Mouse (Mus musculus) erythroid progenitor cell, adult 5-6 weeks (primary cell): ENCODE results near the gene Prpf38b. TPM values are rescaled to one million over a fixed set of nuclear protein-coding genes. Genes with fewer than 3 reads are reported as not detected.
"Not testable (repeated sequence)": the region's sequence is repeated elsewhere in the genome, so short reads cannot be mapped to it uniquely, and the experiment has no call there.

Experiments
- ATAC-seq: replicated peaks from 2 replicates; pipeline ENCODE4 v1.8.0; 2016; ENCODE audit warnings: moderate number of reproducible peaks, mild to moderate bottlenecking, moderate TSS enrichment, inconsistent platforms; ENCODE audit not compliant: poor library complexity, low FRiP score, severe bottlenecking
- total RNA-seq, 2 experiments: library from RNA; stranded (forward) in 1 of 2; stranded (reverse) in 1 of 2; fragments of 150-400 nt in 1 of 2; fragments of 186-747, 209-891 nt in 1 of 2; gene quantifications; 2 replicates each; pipeline versions ENCODE4 v1.2.3 to v1.2.4; 2015 to 2017; ENCODE audit warnings: low replicate concordance in 2 of 2

The Prpf38b gene
- total RNA-seq, 2 experiments from 2014 or later = 106 to 285 TPM

GRCm38 (mm10) chr3:108865676-108866075 lies 45.9 kb downstream of the Prpf38b start:
- no peak for ATAC-seq

- no peak for ATAC-seq
Observed at GRCm38 (mm10) chr3:108865129-108865528, 46.4 kb downstream of the Prpf38b start.

GRCm38 (mm10) chr3:108863091-108863490 lies 48.4 kb downstream of the Prpf38b start:
- no peak for ATAC-seq

GRCm38 (mm10) chr3:108862282-108862681 lies 49.2 kb downstream of the Prpf38b start:
- not testable (repeated sequence) for ATAC-seq

DNA sequence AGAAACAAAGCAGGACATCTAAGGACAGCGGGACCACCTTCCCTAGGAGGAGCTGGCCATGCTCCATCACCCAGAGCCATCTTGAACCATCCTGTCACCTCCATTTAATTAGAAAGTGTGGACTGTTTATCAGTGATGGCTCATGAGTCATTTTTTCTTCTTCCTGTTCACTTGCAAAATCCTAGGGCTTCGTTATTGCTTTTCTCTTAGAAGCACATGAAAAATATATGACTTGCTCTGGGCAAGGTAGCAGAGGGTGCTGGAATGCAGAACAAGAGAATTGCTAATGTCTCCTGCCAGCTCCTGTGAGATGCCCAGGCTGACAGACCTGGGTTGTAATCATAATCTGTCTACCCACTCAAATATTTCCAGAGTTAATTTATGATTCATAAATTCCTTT lies 50.7 kb downstream of the Prpf38b start:
- ATAC-seq = no peak

DNA sequence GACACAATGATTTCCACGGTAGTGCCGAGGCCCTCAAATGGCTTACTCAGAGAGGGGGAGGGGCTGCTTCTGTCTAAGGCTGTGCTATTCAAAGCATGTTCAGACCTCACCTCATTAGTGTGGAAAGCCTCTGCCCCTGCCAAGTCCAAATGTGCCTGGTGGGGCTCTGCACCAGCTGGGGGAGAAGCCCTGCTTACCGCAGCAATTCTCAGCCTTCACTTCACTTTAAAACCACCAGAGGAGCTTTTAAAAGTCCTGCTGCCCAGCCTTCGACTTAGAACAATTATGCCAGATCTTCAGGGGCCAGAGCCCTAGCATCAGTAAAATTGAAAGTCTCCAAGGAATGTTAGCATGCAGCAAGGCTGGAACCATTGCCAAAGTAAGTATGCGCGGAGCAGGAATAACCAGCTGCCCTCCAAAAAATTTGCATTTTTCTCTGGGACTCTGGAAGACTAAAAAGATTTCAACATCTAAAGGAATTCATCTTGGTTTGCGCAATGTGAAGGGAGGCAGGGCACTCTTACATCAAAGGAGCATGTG lies 53.2 kb downstream of the Prpf38b start:
- no peak for ATAC-seq

DNA sequence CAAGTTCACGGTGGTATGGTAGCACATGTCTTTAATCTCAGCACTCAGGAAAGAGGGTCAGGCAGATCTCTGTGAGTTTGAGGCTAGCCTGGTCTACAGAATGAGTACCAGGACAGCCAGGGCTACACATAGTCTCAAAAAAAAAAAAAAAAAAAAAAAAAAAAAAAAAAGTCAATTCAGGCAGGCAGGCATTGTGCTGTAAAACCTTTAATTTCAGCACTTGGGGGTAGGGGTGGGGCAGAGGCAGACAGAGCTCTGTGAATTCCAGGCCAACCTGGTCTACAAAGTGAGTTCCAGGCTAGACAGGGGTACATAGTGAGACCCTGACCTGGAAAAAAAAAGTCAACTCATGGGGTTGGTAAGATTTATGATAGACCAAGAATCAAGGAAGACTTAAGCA lies 53.8 kb downstream of the Prpf38b start:
- no peak for ATAC-seq

GRCm38 (mm10) chr3:108857124-108857470 lies 54.4 kb downstream of the Prpf38b start:
- ATAC-seq = no peak

DNA sequence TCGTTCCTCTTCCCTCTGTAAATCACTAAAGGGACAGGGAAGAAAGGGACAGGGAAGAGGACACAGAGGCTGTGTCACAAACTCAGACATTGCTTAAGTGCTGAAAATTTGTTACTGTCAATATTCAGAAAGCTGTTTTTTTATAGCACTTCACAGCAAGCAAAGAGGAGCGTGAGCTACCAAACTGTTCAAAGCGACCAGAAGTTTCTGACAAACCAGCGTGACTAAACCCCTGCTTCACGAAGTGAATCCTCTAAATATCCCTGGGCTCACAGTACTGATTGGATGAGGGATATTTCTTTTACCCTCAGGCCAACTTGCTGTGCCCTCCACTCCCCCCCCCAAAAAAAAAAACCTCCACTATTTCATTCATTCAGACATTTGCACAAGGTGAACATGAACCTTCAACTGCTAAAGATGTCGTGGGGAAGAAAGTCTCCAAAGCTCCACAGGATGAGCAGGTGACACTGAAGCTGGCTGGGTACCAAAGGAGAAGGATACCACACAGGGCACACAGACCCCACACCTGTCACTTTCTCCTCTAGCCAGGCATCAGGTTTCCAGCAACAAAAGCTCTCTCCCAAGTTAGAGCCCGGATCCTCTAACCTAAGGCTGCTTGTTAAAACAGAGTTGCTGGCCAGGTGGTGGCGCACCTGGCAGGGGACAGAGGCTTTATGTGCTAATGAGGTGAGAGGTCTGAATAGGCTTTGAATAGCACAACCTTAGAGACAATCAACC lies 55.0 kb downstream of the Prpf38b start:
- no peak for ATAC-seq

GRCm38 (mm10) chr3:108855864-108856263 lies 55.7 kb downstream of the Prpf38b start:
- no peak for ATAC-seq

DNA sequence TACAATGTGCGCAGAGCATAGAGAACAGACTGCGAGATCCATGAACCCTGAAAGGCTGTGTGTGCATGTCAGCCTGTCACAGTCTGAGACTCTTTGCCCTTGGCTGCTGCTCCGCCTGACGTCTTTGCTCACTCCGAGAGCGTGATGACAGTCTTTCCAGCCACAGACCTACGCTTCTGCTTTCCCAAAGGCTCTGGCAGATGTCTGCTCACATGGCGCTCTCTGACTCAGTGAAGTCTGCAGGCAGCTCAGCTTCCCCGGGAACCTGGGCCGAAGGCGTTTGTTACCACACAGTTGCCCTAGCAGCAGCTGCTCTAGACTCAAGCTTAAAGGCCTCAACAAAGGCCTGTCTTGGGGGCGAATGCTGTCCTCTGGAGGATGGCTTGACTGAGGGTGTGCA lies 56.2 kb downstream of the Prpf38b start:
- ATAC-seq = no peak

- no peak for ATAC-seq
Observed at GRCm38 (mm10) chr3:108853266-108853665, 58.3 kb downstream of the Prpf38b start.

Other genes starting within 250 kb of the Prpf38b start
- gene Gpsm2, start 189.4 kb downstream of the Prpf38b start, total RNA-seq (2015; ENCODE audit: low replicate concordance) = 207 and 218 TPM in 2 replicates
- 236 and 282 TPM in 2 replicates for gene Gpsm2, start 189.4 kb downstream of the Prpf38b start, total RNA-seq (2017; ENCODE audit: low replicate concordance)
- gene Aknad1, start 172.1 kb downstream of the Prpf38b start, total RNA-seq (2015; ENCODE audit: low replicate concordance) = 0.42 and 1.1 TPM in 2 replicates
- gene Aknad1, start 172.1 kb downstream of the Prpf38b start, total RNA-seq (2017; ENCODE audit: low replicate concordance) = 4.7 TPM in 1 of 2 replicates, not detected in the other
- gene Stxbp3, start 71.2 kb downstream of the Prpf38b start, total RNA-seq (2015; ENCODE audit: low replicate concordance) = 32.8 and 49.9 TPM in 2 replicates
- 33.5 and 51.2 TPM in 2 replicates for gene Stxbp3, start 71.2 kb downstream of the Prpf38b start, total RNA-seq (2017; ENCODE audit: low replicate concordance)
- gene Fndc7, start 21.7 kb downstream of the Prpf38b start, total RNA-seq (2015; ENCODE audit: low replicate concordance) = not detected in 2 replicates
- gene Fndc7, start 21.7 kb downstream of the Prpf38b start, total RNA-seq (2017; ENCODE audit: low replicate concordance) = not detected in 2 replicates
- gene Henmt1, start 28.1 kb upstream of the Prpf38b start, total RNA-seq (2015; ENCODE audit: low replicate concordance) = not detected in 2 replicates
- gene Henmt1, start 28.1 kb upstream of the Prpf38b start, total RNA-seq (2017; ENCODE audit: low replicate concordance) = not detected in 2 replicates
- not detected in 2 replicates for gene Gm9857, start 28.7 kb upstream of the Prpf38b start, total RNA-seq (2015; ENCODE audit: low replicate concordance)
- not detected in 2 replicates for gene Gm9857, start 28.7 kb upstream of the Prpf38b start, total RNA-seq (2017; ENCODE audit: low replicate concordance)
- 5.0 and 8.3 TPM in 2 replicates for gene Fam102b, start 115.9 kb upstream of the Prpf38b start, total RNA-seq (2015; ENCODE audit: low replicate concordance)
- 1.7 and 3.3 TPM in 2 replicates for gene Fam102b, start 115.9 kb upstream of the Prpf38b start, total RNA-seq (2017; ENCODE audit: low replicate concordance)
- not detected in 2 replicates for gene Slc25a54, start 168.7 kb upstream of the Prpf38b start, total RNA-seq (2015; ENCODE audit: low replicate concordance)
- gene Slc25a54, start 168.7 kb upstream of the Prpf38b start, total RNA-seq (2017; ENCODE audit: low replicate concordance) = not detected in 2 replicates
- gene Slc25a24, start 211.4 kb upstream of the Prpf38b start, total RNA-seq (2015; ENCODE audit: low replicate concordance) = 29.2 and 34.4 TPM in 2 replicates
- gene Slc25a24, start 211.4 kb upstream of the Prpf38b start, total RNA-seq (2017; ENCODE audit: low replicate concordance) = 33.4 and 46.1 TPM in 2 replicates